Mouse (Mus musculus) induced T-regulatory cell, adult 2 months (primary cell): ENCODE data around the gene Etv6.

Source experiments
- DNase-seq: peaks from one replicate; pipeline ENCODE4 v3.0.0-alpha.2; 2012; ENCODE audit warnings: low read depth

Etv6 gene

GRCm38 (mm10) chr6:134075031-134075430 lies 39.5 kb downstream of the Etv6 start:
- no peak for DNase-seq

- DNase-seq, result no peak
These were observed 42.5 kb downstream of the Etv6 start for GRCm38 (mm10) chr6:134078016-134078415.

GRCm38 (mm10) chr6:134079112-134079511 lies 43.6 kb downstream of the Etv6 start:
- no peak for DNase-seq

- DNase-seq, result no peak
These were observed 44.1 kb downstream of the Etv6 start for GRCm38 (mm10) chr6:134079563-134079962.

- no peak for DNase-seq
These were observed 45.4 kb downstream of the Etv6 start for GRCm38 (mm10) chr6:134080946-134081345.

- no peak for DNase-seq
These were observed 46.9 kb downstream of the Etv6 start for GRCm38 (mm10) chr6:134082229-134082920.

- DNase-seq, result no peak
These were observed 47.9 kb downstream of the Etv6 start for GRCm38 (mm10) chr6:134083428-134083827.

- no peak for DNase-seq
These were observed 50.9 kb downstream of the Etv6 start for GRCm38 (mm10) chr6:134086351-134086750.

- DNase-seq, result peak; percentile 19
These were observed 52.2 kb downstream of the Etv6 start for GRCm38 (mm10) chr6:134087709-134088108.

GRCm38 (mm10) chr6:134089671-134090377 lies 54.3 kb downstream of the Etv6 start:
- DNase-seq, result no peak

- no peak for DNase-seq
These were observed 54.8 kb downstream of the Etv6 start for GRCm38 (mm10) chr6:134090378-134090692.

GRCm38 (mm10) chr6:134090875-134091274 lies 55.4 kb downstream of the Etv6 start:
- no peak for DNase-seq

- no peak for DNase-seq
These were observed 55.9 kb downstream of the Etv6 start for GRCm38 (mm10) chr6:134091398-134091801.

- DNase-seq, result no peak
These were observed 58.6 kb downstream of the Etv6 start for GRCm38 (mm10) chr6:134094066-134094465.

GRCm38 (mm10) chr6:134094620-134095019 lies 59.1 kb downstream of the Etv6 start:
- DNase-seq, result no peak

GRCm38 (mm10) chr6:134095582-134095981 lies 60.1 kb downstream of the Etv6 start:
- no peak for DNase-seq

GRCm38 (mm10) chr6:134099976-134100743 lies 64.7 kb downstream of the Etv6 start:
- DNase-seq, result no peak

- no peak for DNase-seq
These were observed 66.9 kb downstream of the Etv6 start for GRCm38 (mm10) chr6:134102396-134102795.

GRCm38 (mm10) chr6:134103519-134103918 lies 68.0 kb downstream of the Etv6 start:
- DNase-seq, result no peak

- peak; percentile 66 for DNase-seq
These were observed 70.2 kb downstream of the Etv6 start for GRCm38 (mm10) chr6:134105514-134106201.

- DNase-seq, result no peak
These were observed 72.2 kb downstream of the Etv6 start for GRCm38 (mm10) chr6:134107696-134108095.

GRCm38 (mm10) chr6:134109675-134110074 lies 74.2 kb downstream of the Etv6 start:
- no peak for DNase-seq
